Mouse (Mus musculus) neutrophil, adult 5-6 weeks (primary cell): Measurements from ENCODE around the gene Tmem161b. TPM values are rescaled to one million over a fixed set of nuclear protein-coding genes. Genes with fewer than 3 reads are reported as not detected.

ENCODE experiments used
- ATAC-seq: fragments of 151-379, 151-347 bp; 2 replicates; pipeline ENCODE4 v1.8.0; 2017; ENCODE audit warnings: mild to moderate bottlenecking, moderate TSS enrichment; ENCODE audit not compliant: insufficient number of reproducible peaks, poor library complexity, low FRiP score, severe bottlenecking; ENCODE audit errors: extremely low read depth
- total RNA-seq: library from RNA; stranded (forward); fragments of 200-1000 nt; gene quantifications from 2 replicates; pipeline ENCODE4 v1.2.3, GENCODE M21; 2017

The Tmem161b gene
- total RNA-seq, 1 experiment from 2014 or later: 21.9 TPM

- no peak for ATAC-seq
Observed at GRCm38 (mm10) chr13:84343691-84344495, 121.8 kb downstream of the Tmem161b start.

GRCm38 (mm10) chr13:84344711-84345110, 122.6 kb downstream of the Tmem161b start:
- ATAC-seq: no peak

- no peak for ATAC-seq
Observed at GRCm38 (mm10) chr13:84345114-84345513, 123.0 kb downstream of the Tmem161b start.
